Mouse (Mus musculus): ENCODE measurements around the gene Mblac2. TPM values are rescaled to one million over a fixed set of nuclear protein-coding genes. Genes with fewer than 3 reads are reported as not detected.

Gene Mblac2
- polyA plus RNA-seq (2017; shearing (Covaris generic)), result 13.9 TPM

GRCm38 (mm10) chr13:81710775-81711545, at the start of gene Mblac2, which contains the start of gene Polr3g:
Gene Mblac2, plus strand, starts transcription at chr13:81711341.
Gene Polr3g, minus strand, starts transcription at chr13:81711013.

GRCm38 (mm10) chr13:81782971-81783404, 71.8 kb downstream of the Mblac2 start, which contains the start of gene Cetn3:
Gene Cetn3, plus strand, starts transcription at chr13:81783077.

Other genes with a start within 250 kb of the Mblac2 start
- gene Adgrv1, start 78.2 kb upstream of the Mblac2 start, polyA plus RNA-seq (2017; shearing (Covaris generic)), result 0.32 TPM
- gene Lysmd3, start 53.7 kb upstream of the Mblac2 start, polyA plus RNA-seq (2017; shearing (Covaris generic)), result 14.2 TPM
- gene Polr3g, start 328 bp upstream of the Mblac2 start, polyA plus RNA-seq (2017; shearing (Covaris generic)), result 13.7 TPM
- gene Cetn3, start 71.7 kb downstream of the Mblac2 start, polyA plus RNA-seq (2017; shearing (Covaris generic)), result 198 TPM

Data from CD4-positive, CD25-positive, alpha-beta regulatory T cell (primary cell).